28 mouse cellular contexts compared by ENCODE assay signal in the genomic region with DNA sequence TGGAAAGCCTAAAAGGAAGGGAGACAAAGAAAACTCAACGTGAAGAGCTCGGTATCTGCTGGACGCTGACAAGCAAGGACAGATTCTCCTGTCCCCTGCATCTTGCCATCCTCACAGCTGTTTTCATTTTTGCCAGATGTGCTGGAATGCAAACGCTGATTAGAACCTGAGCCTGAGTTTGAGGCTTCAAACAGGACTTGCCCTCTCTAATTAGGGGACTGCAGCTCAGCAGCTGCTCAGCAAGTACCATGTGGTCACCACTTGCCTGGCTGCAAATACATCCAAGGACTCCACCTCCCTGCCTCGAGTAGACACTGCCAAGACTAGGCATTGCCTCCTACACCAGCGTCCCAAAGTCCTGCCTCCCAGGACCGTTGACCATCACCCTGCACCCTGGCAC.
DNase-seq lines count a peak whose midpoint lies in the region; ATAC-seq lines count a peak whose summit lies in the region.
"Had no signal": no experiment of that assay in that cellular context is flagged by ENCODE, and none has a peak within 500 bp of the region (broad histone marks: within the 10 kb centered on the region; RNA-seq: fewer than 3 reads in every experiment).

No protein-coding gene starts in this region.

- DNase-seq in embryo, embryonic 11 days, result peak; percentile 32
- DNase-seq in embryonic facial prominence, embryonic 11.5 days (ENCODE audit: low spot score), result peak; percentile 67
- DNase-seq in forelimb bud, embryonic 11.5 days (ENCODE audit: low read depth, low spot score), result peak; percentile 67
- peak; percentile 42 for DNase-seq in limb, embryonic 11.5 days (ENCODE audit: low spot score)
- no peak for DNase-seq in neural tube, embryonic 10.5 days (ENCODE audit: extremely low spot score, low spot score)
- DNase-seq in MN1 (ENCODE audit: low spot score), result no peak
- no peak for DNase-seq in left cerebral cortex, postnatal 36 days (ENCODE audit: low spot score in 2 of 2)
- DNase-seq: adrenal gland, adult 8-10 months; adrenal gland, postnatal 25 days; cerebellum, adult 11-12 months; cerebellum, adult 8-10 months; cerebellum, postnatal 10 days; cerebellum, postnatal 36 days; forebrain, postnatal 0 days; gastrocnemius, postnatal 25 days; heart, adult 18-20 months; heart, postnatal 10 days; heart, postnatal 4 days; kidney, adult 2 months had no signal

- H3K27ac ChIP-seq in embryonic facial prominence, embryonic 11.5 days (replicated peaks; ENCODE audit: low read depth, low read length), result no peak overlapping the region
- no peak overlapping the region for H3K27ac ChIP-seq in limb, embryonic 11.5 days (replicated peaks; ENCODE audit: low read depth, low read length)
- H3K27ac ChIP-seq: embryonic facial prominence, embryonic 13.5 days; heart, embryonic 15.5 days; hindbrain, embryonic 15.5 days had no signal

- ATAC-seq in embryonic facial prominence, embryonic 11.5 days (replicated peaks; ENCODE audit: insufficient number of reproducible peaks, low FRiP score, low TSS enrichment, low read depth), result no peak
- ATAC-seq in limb, embryonic 11.5 days (ENCODE audit: insufficient number of reproducible peaks, low FRiP score, low TSS enrichment, low read depth), result no peak
- ATAC-seq: activated CD4-positive, CD25-positive, alpha-beta regulatory T cell, adult 4 months; CD4-positive, CD25-positive, alpha-beta regulatory T cell, adult 4 months; forebrain, embryonic 14.5 days; forebrain, postnatal 0 days; inflammation-experienced regulatory T-cells, adult 6 months; intestine, embryonic 16.5 days had no signal

- H3K9ac ChIP-seq in embryonic facial prominence, embryonic 11.5 days (replicated peaks; ENCODE audit: low read length), result no peak overlapping the region
- no peak overlapping the region for H3K9ac ChIP-seq in limb, embryonic 11.5 days (ENCODE audit: low read length)
- H3K9ac ChIP-seq: embryonic facial prominence, embryonic 13.5 days; forebrain, postnatal 0 days; heart, embryonic 12.5 days; heart, embryonic 15.5 days; hindbrain, embryonic 15.5 days had no signal

- H3K4me1 ChIP-seq in embryonic facial prominence, embryonic 11.5 days (ENCODE audit: control insufficient read depth, insufficient read depth, low read length), result no peaks in the 10 kb centered on the region
- peaks cover 11% of the 10 kb centered on the region for H3K4me1 ChIP-seq in limb, embryonic 11.5 days (ENCODE audit: control insufficient read depth, insufficient read depth, low read length)
- H3K4me1 ChIP-seq: heart, embryonic 12.5 days; heart, embryonic 15.5 days; hindbrain, embryonic 15.5 days had no signal

- no peak overlapping the region for H3K4me2 ChIP-seq in embryonic facial prominence, embryonic 11.5 days (ENCODE audit: low read depth, low read length)
- no peak overlapping the region for H3K4me2 ChIP-seq in limb, embryonic 11.5 days (ENCODE audit: low read depth, severe bottlenecking)
- H3K4me2 ChIP-seq: embryonic facial prominence, embryonic 13.5 days; heart, embryonic 12.5 days; heart, embryonic 15.5 days; hindbrain, embryonic 15.5 days had no signal

- 38% methylated on average over 7 of the region's 7 CpGs for WGBS in embryonic facial prominence, embryonic 11.5 days
- WGBS in limb, embryonic 11.5 days, result 32% methylated on average over 7 of the region's 7 CpGs

- H3K27me3 ChIP-seq in embryonic facial prominence, embryonic 11.5 days (ENCODE audit: control insufficient read depth, insufficient read depth, low read length), result no peaks in the 10 kb centered on the region
- H3K27me3 ChIP-seq in limb, embryonic 11.5 days (ENCODE audit: control insufficient read depth, insufficient read depth, low read length), result no peaks in the 10 kb centered on the region
- H3K27me3 ChIP-seq: embryonic facial prominence, embryonic 13.5 days; heart, embryonic 12.5 days; heart, embryonic 15.5 days; hindbrain, embryonic 15.5 days had no signal

- no peaks in the 10 kb centered on the region for H3K9me3 ChIP-seq in embryonic facial prominence, embryonic 11.5 days (replicated peaks; ENCODE audit: control insufficient read depth, low read length)
- H3K9me3 ChIP-seq in limb, embryonic 11.5 days (ENCODE audit: control insufficient read depth, low read length), result no peaks in the 10 kb centered on the region
- H3K9me3 ChIP-seq: embryonic facial prominence, embryonic 13.5 days; heart, embryonic 15.5 days; hindbrain, embryonic 15.5 days had no signal

- H3K36me3 ChIP-seq in embryonic facial prominence, embryonic 11.5 days (replicated peaks; ENCODE audit: control insufficient read depth, insufficient read depth, low read depth, low read length), result no peaks in the 10 kb centered on the region
- H3K36me3 ChIP-seq in limb, embryonic 11.5 days (ENCODE audit: control insufficient read depth, insufficient read depth, low read length), result no peaks in the 10 kb centered on the region
- H3K36me3 ChIP-seq: embryonic facial prominence, embryonic 13.5 days; heart, embryonic 12.5 days; heart, embryonic 15.5 days; hindbrain, embryonic 15.5 days had no signal

- intact Hi-C loops in left cerebral cortex, postnatal 36 days (cut with DNase I), result no loop called here

- no peak overlapping the region for H3K4me3 ChIP-seq in embryonic facial prominence, embryonic 11.5 days (ENCODE audit: low read depth, low read length)
- H3K4me3 ChIP-seq in limb, embryonic 11.5 days (ENCODE audit: low read depth, low read length), result no peak overlapping the region
- H3K4me3 ChIP-seq: embryonic facial prominence, embryonic 13.5 days; heart, embryonic 12.5 days; heart, embryonic 15.5 days; hindbrain, embryonic 15.5 days had no signal

Comparison
In these comparisons a context has a peak if more than half of its experiments do, and no peak if none do; other contexts are left out.
1. DNase-seq: peak in embryo, embryonic 11 days (single experiment), embryonic facial prominence, embryonic 11.5 days (single experiment), forelimb bud, embryonic 11.5 days (single experiment) and limb, embryonic 11.5 days (single experiment); none in neural tube, embryonic 10.5 days (single experiment), MN1 (single experiment) and left cerebral cortex, postnatal 36 days (0 of 2).